Mouse (Mus musculus): ENCODE results near the gene Med16. TPM values are rescaled to one million over a fixed set of nuclear protein-coding genes. Genes with fewer than 3 reads are reported as not detected.

Gene Med16
- total RNA-seq, 1 experiment from 2014 or later, result 49.2 TPM

Small RNA genes lying within 50 kb of the gene (microRNA-seq; reads per million reads assigned to microRNA genes)
- 0 reads per million in 2 experiments for gene Mir6910

Other genes starting within 250 kb of the Med16 start
- gene Madcam1, start 244.4 kb downstream of the Med16 start, total RNA-seq (2021), result not detected in 2 replicates
- gene Tpgs1, start 239.6 kb downstream of the Med16 start, total RNA-seq (2021), result 35.0 and 36.5 TPM in 2 replicates
- 78.6 and 89.8 TPM in 2 replicates for gene Cdc34, start 226.7 kb downstream of the Med16 start, total RNA-seq (2021)
- gene Gzmm, start 219.9 kb downstream of the Med16 start, total RNA-seq (2021), result 1.2 and 1.6 TPM in 2 replicates
- 522 and 531 TPM in 2 replicates for gene Bsg, start 204.4 kb downstream of the Med16 start, total RNA-seq (2021)
- 5.4 and 7.7 TPM in 2 replicates for gene Hcn2, start 192.3 kb downstream of the Med16 start, total RNA-seq (2021)
- gene Polrmt, start 162.3 kb downstream of the Med16 start, total RNA-seq (2021), result 70.4 and 74.1 TPM in 2 replicates
- not detected in 2 replicates for gene Fgf22, start 153.8 kb downstream of the Med16 start, total RNA-seq (2021)
- gene Rnf126, start 142.0 kb downstream of the Med16 start, total RNA-seq (2021), result 59.5 and 63.8 TPM in 2 replicates
- gene Fstl3, start 131.7 kb downstream of the Med16 start, total RNA-seq (2021), result 8.5 and 10.6 TPM in 2 replicates
- gene Prss57, start 118.0 kb downstream of the Med16 start, total RNA-seq (2021), result not detected in 2 replicates
- 57.1 and 99.3 TPM in 2 replicates for gene Palm, start 115.4 kb downstream of the Med16 start, total RNA-seq (2021)
- gene Misp, start 87.9 kb downstream of the Med16 start, total RNA-seq (2021), result 0.64 and 1.00 TPM in 2 replicates
- 224 and 249 TPM in 2 replicates for gene Ptbp1, start 54.5 kb downstream of the Med16 start, total RNA-seq (2021)
- gene Prtn3, start 34.4 kb downstream of the Med16 start, total RNA-seq (2021), result not detected in 2 replicates
- gene Plppr3, start 34.3 kb downstream of the Med16 start, total RNA-seq (2021), result 0.49 and 1.2 TPM in 2 replicates
- not detected in 2 replicates for gene Elane, start 22.7 kb downstream of the Med16 start, total RNA-seq (2021)
- 420 and 469 TPM in 2 replicates for gene Cfd, start 18.1 kb downstream of the Med16 start, total RNA-seq (2021)
- not detected in 2 replicates for gene Gm26602, start 1.9 kb upstream of the Med16 start, total RNA-seq (2021)
- gene Kiss1r, start 8.0 kb upstream of the Med16 start, total RNA-seq (2021), result 1.1 and 2.3 TPM in 2 replicates
- gene R3hdm4, start 12.3 kb upstream of the Med16 start, total RNA-seq (2021), result 85.5 and 98.9 TPM in 2 replicates
- 5.2 and 5.8 TPM in 2 replicates for gene Arid3a, start 18.1 kb upstream of the Med16 start, total RNA-seq (2021)
- 32.4 and 35.5 TPM in 2 replicates for gene Wdr18, start 51.2 kb upstream of the Med16 start, total RNA-seq (2021)
- 0.12 TPM in 1 of 2 replicates, not detected in the other for gene Grin3b, start 61.8 kb upstream of the Med16 start, total RNA-seq (2021)
- 159 and 161 TPM in 2 replicates for gene Tmem259, start 75.4 kb upstream of the Med16 start, total RNA-seq (2021)
- 28.3 and 29.8 TPM in 2 replicates for gene Cnn2, start 79.7 kb upstream of the Med16 start, total RNA-seq (2021)
- 24.2 and 29.1 TPM in 2 replicates for gene Abca7, start 87.6 kb upstream of the Med16 start, total RNA-seq (2021)
- 3.7 and 4.3 TPM in 2 replicates for gene Arhgap45, start 107.7 kb upstream of the Med16 start, total RNA-seq (2021)
- gene Polr2e, start 130.9 kb upstream of the Med16 start, total RNA-seq (2021), result 84.3 and 101 TPM in 2 replicates
- 977 and 1,201 TPM in 2 replicates for gene Gpx4, start 138.2 kb upstream of the Med16 start, total RNA-seq (2021)
- gene Sbno2, start 196.6 kb upstream of the Med16 start, total RNA-seq (2021), result 66.1 and 73.2 TPM in 2 replicates
- gene Stk11, start 206.9 kb upstream of the Med16 start, total RNA-seq (2021), result 154 TPM in 2 replicates
- 460 and 592 TPM in 2 replicates for gene Atp5d, start 229.7 kb upstream of the Med16 start, total RNA-seq (2021)
- gene Cbarp, start 231.9 kb upstream of the Med16 start, total RNA-seq (2021), result 45.4 and 67.9 TPM in 2 replicates
- 74.1 and 97.4 TPM in 2 replicates for gene Midn, start 239.3 kb upstream of the Med16 start, total RNA-seq (2021)